Mouse (Mus musculus): ENCODE measurements at regions not wholly inside any gene's neighbourhood (a gene's known extent, or its start where the extent isn't known, plus 50 kb on each side); places are given as distances from the start of the nearest gene placed in this dataset.
"Not testable (repeated sequence)": the region's sequence is repeated elsewhere in the genome, so short reads cannot be mapped to it uniquely, and the experiment has no call there.

DNA sequence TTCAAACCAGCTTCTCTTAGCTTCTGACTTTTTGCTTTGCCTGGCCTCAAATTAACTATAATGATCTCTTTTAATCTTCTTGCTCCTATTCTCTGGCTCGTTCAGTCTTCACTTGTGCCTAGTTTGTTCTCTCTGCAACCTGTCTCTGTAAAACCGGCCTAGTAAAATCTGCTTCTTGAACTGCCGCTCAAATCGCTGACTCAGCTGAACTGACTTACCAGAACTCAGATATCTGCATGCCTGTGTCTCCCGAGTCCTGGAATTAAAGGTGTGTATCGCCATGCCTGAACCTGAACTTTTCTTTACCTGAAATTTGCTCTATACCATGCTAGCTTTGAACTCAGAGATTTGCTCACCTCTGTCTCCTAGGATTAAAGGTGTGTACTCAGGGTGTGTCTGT lies 212.2 kb downstream of the Glrx3 start:
- DNase-seq (ENCODE audit: low spot score) = no peak

DNA sequence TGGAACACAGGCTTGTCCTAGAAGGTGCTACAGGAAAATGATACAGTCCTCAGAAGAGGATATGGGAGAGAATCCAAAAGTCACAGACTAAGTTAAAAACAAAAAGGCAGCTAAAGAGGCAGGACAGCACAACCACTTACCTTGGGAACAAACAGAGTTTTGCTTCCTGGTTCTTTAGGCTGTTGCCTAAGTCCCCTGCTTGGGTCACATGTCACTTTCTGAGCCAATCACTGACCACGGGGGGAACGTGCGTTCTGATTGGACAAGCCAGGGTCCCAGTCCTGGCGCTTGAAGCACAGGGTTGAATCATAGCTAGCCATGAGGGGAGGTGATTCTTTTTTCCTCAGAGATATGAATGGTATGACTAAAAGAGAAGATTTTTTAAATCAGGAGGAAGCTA lies 216.4 kb downstream of the Glrx3 start:
- no peak for DNase-seq (ENCODE audit: low spot score)

GRCm38 (mm10) chr7:137667165-137667564 lies 229.8 kb downstream of the Glrx3 start:
- DNase-seq (ENCODE audit: low spot score) = no peak

- no peak for DNase-seq (ENCODE audit: low spot score)
Observed at GRCm38 (mm10) chr7:137671156-137671555, 233.7 kb downstream of the Glrx3 start.

- peak; percentile 24 for DNase-seq (ENCODE audit: low spot score)
Observed at GRCm38 (mm10) chr7:137674596-137674995, 237.2 kb downstream of the Glrx3 start.

DNA sequence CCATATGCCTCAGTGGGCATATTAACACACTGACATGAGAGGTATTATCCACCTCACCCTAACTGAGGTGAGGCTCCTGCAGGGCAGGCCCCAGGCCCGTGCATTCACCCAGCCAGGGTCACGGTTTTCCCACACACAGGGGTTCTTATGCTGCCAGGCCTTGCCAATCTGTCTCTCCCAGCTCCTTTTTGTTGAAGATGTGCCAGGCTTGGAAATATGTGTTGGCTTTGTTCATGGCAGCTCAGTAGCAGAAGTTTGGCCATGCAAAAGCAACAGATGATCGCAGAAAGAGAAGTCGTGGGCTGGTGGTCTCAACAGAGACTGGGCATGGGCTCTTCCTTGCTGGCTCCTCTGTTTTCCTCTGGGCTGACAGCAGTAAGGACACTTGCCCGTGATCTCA lies 238.0 kb downstream of the Glrx3 start:
- peak; percentile 10 for DNase-seq (ENCODE audit: low spot score)

DNA sequence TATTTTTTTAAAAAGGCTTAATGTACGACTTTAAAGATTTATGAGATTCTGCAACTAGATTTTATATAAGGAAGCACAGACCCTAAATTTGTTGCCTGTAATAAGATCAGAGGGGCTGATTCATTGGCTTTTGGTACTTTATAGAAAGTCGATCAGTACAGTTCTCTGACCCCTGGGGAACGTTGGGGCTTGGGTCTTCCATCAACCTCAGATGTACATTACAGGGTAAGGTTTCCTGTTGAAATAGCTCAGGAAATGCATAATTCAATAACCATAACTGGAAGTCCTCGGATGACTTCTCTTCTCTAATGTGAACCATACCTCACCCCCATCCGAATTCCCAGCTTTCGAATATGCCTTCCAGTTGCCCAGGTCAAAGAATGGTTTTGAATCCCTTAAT lies 247.4 kb downstream of the Glrx3 start:
- no peak for DNase-seq (ENCODE audit: low spot score)

- DNase-seq (ENCODE audit: low spot score) = no peak
Observed at GRCm38 (mm10) chr7:137685320-137685719, 247.9 kb downstream of the Glrx3 start.

GRCm38 (mm10) chr7:137696831-137697230 lies 259.4 kb downstream of the Glrx3 start:
- no peak for DNase-seq (ENCODE audit: low spot score)

GRCm38 (mm10) chr7:137698501-137698900 lies 261.1 kb downstream of the Glrx3 start:
- DNase-seq (ENCODE audit: low spot score) = not testable (repeated sequence)

DNA sequence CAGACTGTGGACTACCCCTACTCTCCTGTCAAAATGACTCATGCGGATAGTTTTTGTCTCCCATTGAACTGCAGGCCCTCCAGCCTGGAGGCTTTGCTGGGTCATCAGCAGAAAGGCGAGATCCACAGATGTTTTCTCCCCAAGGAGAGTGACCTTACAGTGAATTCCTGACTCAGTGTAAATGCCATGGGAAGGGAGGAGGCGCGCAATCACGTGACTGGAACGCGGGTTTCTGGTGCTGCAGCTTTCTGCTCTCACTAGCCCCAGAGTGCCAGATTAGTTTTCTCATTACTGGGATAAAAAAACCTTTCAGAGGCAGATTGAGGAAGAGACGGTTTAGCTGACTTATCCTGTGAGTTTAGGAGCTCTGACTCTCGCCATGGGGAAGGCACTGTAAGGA lies 275.4 kb downstream of the Glrx3 start:
- no peak for DNase-seq (ENCODE audit: low spot score)

DNA sequence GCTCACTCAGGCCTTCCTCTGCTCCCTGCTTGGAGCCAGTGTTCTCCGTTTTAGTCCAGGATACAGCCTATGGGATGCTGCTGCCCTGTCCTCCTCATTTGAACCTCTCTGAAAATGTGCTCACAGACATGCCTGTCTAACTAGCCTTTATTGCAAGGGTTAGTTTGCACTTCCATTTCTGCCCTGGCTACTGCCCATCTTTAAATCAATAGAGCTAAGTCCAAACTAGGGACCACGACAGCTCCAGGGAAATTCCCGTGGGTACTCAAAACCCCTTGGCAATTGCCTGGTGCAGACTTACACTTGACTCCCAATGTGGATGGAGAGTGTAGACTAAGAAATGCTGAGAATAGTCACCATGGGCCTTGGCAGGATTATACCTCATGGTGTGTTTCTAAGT lies 276.4 kb downstream of the Glrx3 start:
- no peak for DNase-seq (ENCODE audit: low spot score)

GRCm38 (mm10) chr7:137714318-137714962 lies 277.0 kb downstream of the Glrx3 start:
- DNase-seq (ENCODE audit: low spot score) = no peak

- peak; percentile 11 for DNase-seq (ENCODE audit: low spot score)
Observed at GRCm38 (mm10) chr7:137715126-137715900, 277.9 kb downstream of the Glrx3 start.

DNA sequence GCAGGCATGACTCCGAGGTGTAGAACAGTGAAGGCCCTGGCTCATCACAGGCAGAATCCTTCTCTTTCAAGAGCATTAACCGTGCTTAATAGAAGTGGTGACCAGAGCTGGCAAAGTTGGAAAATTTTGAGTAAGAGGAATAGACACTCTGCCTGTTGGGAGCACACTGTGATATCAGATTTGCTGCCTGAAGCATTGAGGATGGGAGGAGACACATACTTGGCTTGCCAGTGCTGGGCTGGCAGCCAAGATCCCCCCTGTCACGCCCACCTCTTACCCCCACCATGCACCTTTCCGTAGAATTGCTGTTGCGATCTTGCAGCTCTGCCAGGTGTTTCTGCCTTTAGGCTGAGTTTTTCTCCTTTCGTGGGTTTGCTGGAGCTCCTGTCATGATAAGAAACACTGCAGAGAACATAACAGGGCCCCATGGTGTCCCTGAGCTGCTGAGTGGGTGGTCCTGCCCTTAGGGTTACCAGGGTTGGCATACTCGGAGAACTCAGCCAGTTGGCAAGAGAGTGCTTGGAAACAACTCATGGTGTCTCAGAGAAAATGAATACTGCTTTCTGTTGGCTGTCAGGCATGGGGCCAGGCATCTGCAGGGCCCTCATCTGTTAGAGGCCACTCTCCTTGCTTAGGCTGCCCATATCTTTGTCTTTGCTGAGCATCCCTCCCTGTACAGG lies 286.1 kb downstream of the Glrx3 start:
- DNase-seq (ENCODE audit: low spot score) = no peak

DNA sequence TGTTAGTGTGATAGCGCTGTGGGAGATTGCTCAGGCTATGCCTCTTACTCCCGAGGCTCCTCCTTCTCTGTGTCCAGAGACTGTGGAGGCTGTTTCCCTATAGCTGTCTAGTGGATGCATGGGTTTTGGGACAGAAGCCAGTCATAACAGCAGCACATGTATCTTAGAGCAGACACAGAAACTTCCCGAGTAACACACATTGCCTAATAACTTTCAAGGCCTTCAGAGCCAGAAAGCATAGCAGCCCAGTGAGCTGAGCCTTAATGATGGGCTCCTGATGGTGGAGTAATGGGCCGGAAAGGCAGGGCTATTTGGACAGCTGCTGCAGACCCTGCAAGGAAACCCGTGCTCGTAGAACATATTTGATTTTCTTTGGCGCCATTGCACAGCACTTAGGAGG lies 288.6 kb downstream of the Glrx3 start:
- no peak for DNase-seq (ENCODE audit: low spot score)

DNA sequence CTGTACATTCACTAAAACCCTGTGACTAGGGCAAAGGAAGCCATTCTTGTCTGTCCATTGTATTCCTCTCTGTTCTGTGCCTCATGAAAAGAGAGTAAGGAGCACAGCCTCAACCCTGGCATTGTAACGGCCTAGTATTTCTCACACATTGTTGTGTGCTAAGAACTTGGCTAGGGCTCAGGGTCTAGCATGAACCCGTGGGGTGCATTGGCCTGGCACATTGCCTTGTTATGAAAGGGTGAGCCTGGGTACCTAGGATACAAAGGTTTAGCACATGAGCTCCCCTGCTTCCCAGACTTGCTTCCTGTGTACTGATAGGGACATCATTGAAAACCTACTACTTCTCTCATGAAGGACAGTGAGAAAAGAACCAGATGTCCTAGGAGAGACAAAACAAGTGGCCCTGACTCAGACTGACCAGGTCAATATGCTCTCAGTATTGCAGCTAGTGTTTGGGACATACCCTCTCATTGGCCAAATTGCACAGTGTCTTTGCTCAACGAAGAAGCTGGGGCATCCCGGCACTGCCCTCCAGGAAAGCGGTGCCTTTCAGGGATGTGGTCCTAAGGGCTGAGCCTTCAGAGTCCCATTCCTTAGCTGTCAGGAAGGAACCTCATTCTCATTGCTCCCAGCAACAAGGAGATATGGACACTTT lies 298.6 kb downstream of the Glrx3 start:
- no peak for DNase-seq (ENCODE audit: low spot score)

- no peak for DNase-seq (ENCODE audit: low spot score)
Observed at GRCm38 (mm10) chr7:137741702-137742101, 304.3 kb downstream of the Glrx3 start.

DNA sequence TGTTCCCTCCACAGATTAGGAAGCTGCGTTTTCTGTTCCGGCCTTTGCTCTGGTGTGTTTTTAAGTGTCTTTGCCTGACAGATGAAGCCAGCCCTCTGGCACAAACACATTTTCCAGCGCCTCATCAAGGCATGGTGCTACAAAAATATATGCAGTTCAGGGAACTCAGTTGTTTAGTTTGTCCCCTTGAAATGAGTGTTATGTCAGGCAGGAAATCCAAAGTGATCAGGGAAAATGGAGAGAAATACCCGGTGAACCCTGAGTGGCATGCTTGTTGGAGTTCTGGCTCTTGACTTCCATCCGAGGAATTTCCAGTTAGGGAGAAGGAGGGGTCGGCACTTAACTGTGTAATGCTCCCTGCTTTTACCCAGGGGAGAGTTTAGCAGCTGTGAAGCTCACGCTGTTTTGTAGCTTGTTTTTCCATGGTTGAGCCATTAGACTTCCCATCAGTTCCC lies 304.9 kb downstream of the Glrx3 start:
- DNase-seq (ENCODE audit: low spot score) = no peak

DNA sequence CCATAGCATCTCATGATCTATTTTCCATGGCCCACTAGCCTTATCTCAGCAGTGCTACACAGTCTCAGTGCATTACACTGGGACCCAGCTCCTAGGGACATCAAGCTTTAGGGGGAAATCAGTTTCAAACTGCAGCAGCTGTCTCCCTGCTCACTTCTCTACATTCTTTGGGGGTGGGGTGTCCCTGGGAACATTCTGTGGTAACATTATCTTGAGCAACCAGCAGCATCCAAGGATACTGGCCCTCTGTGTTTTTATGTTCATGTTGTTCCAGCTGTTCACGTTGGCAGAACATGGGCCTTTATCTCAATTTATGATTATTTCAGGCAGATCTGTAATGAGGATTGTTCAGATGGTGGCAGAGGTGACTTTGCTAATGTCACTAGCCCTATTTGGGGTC lies 308.2 kb downstream of the Glrx3 start:
- DNase-seq (ENCODE audit: low spot score) = no peak

- no peak for DNase-seq (ENCODE audit: low spot score)
Observed at GRCm38 (mm10) chr7:137745991-137746390, 308.6 kb downstream of the Glrx3 start.

DNA sequence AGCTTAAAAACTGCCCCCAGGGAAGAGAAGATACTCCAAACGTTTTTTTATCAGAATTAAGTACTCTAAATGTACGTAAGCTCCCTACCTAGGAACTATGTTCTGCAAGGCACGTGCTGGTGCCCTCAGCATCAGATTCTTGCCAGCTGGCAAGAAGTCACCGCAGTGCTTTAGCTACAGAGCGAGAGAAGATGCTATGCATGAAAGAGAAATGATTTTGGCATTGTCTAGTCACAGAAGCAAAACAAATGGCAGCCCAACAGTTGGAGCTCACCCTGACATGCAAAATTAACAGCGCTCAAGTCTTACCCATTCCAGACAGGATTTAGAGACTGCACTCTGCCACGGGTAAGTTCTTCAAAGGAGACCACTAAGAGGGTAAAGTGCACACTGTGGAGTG lies 311.5 kb downstream of the Glrx3 start:
- no peak for DNase-seq (ENCODE audit: low spot score)

DNA sequence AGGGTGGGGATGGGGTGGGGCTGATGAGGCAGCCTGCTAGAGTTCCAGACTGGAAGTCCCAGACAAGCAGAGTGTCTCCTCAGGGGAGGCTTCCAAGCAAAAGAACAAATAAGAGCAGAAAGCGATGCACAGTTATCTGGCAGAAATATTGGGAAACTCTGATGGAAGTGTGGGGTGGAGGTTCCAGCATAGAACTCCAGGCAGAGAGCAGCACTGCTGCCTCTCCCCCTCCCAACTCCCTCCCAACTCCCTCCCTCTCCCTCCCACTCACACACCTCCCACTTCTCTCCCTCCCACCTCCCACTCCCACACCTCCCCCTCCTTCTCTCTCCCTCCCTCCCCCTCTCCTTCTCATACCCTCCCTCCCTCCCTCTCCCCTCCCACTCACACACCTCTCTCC lies 313.3 kb downstream of the Glrx3 start:
- no peak for DNase-seq (ENCODE audit: low spot score)

All from layer of hippocampus, adult 11-12 months (tissue).